Mouse (Mus musculus) cortical plate, adult 2 months (tissue): Measurements from ENCODE around the gene Casd1.

Experiments used
- CTCF ChIP-seq: fragments of 200-500 bp; IDR thresholded peaks from 2 replicates; pipeline ENCODE4 v1.5.1; 2011; ENCODE audit warnings: mild to moderate bottlenecking, control low read depth, low read length; ENCODE audit not compliant: insufficient read depth; ENCODE audit errors: extremely low read depth
- POLR2A ChIP-seq: fragments of 200-500 bp; IDR thresholded peaks from 2 replicates; pipeline ENCODE4 v1.6.1; 2011; ENCODE audit warnings: mild to moderate bottlenecking, low read length, control low read depth; ENCODE audit not compliant: insufficient read depth; ENCODE audit errors: extremely low read depth

GRCm38 (mm10) chr6:4663516-4663915 lies 62.9 kb downstream of the Casd1 start:
- TF ChIP-seq POLR2A (no peak), CTCF (no peak)
